Mouse (Mus musculus) kidney, postnatal 25 days (tissue): ENCODE data around the gene Myt1l.

ENCODE experiments used
- DNase-seq, 2 experiments: peaks; one replicate each; pipeline ENCODE4 v3.0.0; 2021; ENCODE audit warnings: mixed read lengths in 2 of 2

Gene Myt1l

GRCm38 (mm10) chr12:29570351-29570750, 42.2 kb downstream of the Myt1l start:
- no peak for DNase-seq

- no peak for DNase-seq
Measured at GRCm38 (mm10) chr12:29571613-29572012, 43.4 kb downstream of the Myt1l start.

- no peak for DNase-seq
Measured at GRCm38 (mm10) chr12:29593787-29594186, 65.6 kb downstream of the Myt1l start.

- DNase-seq, result no peak
Measured at GRCm38 (mm10) chr12:29599916-29600315, 71.7 kb downstream of the Myt1l start.

- DNase-seq, result no peak
Measured at GRCm38 (mm10) chr12:29601223-29601622, 73.0 kb downstream of the Myt1l start.

GRCm38 (mm10) chr12:29604659-29605058, 76.5 kb downstream of the Myt1l start:
- DNase-seq, result no peak

- no peak for DNase-seq
Measured at GRCm38 (mm10) chr12:29605124-29605523, 76.9 kb downstream of the Myt1l start.

- no peak for DNase-seq
Measured at GRCm38 (mm10) chr12:29606221-29606620, 78.0 kb downstream of the Myt1l start.

GRCm38 (mm10) chr12:29617746-29618145, 89.6 kb downstream of the Myt1l start:
- DNase-seq, result no peak

GRCm38 (mm10) chr12:29621530-29621929, 93.3 kb downstream of the Myt1l start:
- no peak for DNase-seq

- DNase-seq, result no peak
Measured at GRCm38 (mm10) chr12:29627956-29628750, 100.0 kb downstream of the Myt1l start.

- no peak for DNase-seq
Measured at GRCm38 (mm10) chr12:29629875-29630538, 101.8 kb downstream of the Myt1l start.

- DNase-seq, result no peak
Measured at GRCm38 (mm10) chr12:29634509-29634908, 106.3 kb downstream of the Myt1l start.

- no peak for DNase-seq
Measured at GRCm38 (mm10) chr12:29639543-29640196, 111.5 kb downstream of the Myt1l start.

- DNase-seq, result no peak
Measured at GRCm38 (mm10) chr12:29640201-29640600, 112.0 kb downstream of the Myt1l start.

GRCm38 (mm10) chr12:29642915-29643314, 114.7 kb downstream of the Myt1l start:
- DNase-seq, result no peak

GRCm38 (mm10) chr12:29644091-29644490, 115.9 kb downstream of the Myt1l start:
- no peak for DNase-seq

GRCm38 (mm10) chr12:29644721-29645120, 116.5 kb downstream of the Myt1l start:
- DNase-seq, result no peak

- no peak for DNase-seq
Measured at GRCm38 (mm10) chr12:29649510-29650152, 121.4 kb downstream of the Myt1l start.

- no peak for DNase-seq
Measured at GRCm38 (mm10) chr12:29652516-29652915, 124.3 kb downstream of the Myt1l start.

- DNase-seq, result no peak
Measured at GRCm38 (mm10) chr12:29655197-29655632, 127.0 kb downstream of the Myt1l start.

GRCm38 (mm10) chr12:29655673-29656072, 127.5 kb downstream of the Myt1l start:
- no peak for DNase-seq

- DNase-seq, result no peak
Measured at GRCm38 (mm10) chr12:29657061-29657460, 128.9 kb downstream of the Myt1l start.
